Mouse (Mus musculus): ENCODE measurements around the gene Phlpp2. TPM values are rescaled to one million over a fixed set of nuclear protein-coding genes. Genes with fewer than 3 reads are reported as not detected.

Gene Phlpp2
- polyA plus RNA-seq, 1 experiment, result 2.7 TPM

DNA sequence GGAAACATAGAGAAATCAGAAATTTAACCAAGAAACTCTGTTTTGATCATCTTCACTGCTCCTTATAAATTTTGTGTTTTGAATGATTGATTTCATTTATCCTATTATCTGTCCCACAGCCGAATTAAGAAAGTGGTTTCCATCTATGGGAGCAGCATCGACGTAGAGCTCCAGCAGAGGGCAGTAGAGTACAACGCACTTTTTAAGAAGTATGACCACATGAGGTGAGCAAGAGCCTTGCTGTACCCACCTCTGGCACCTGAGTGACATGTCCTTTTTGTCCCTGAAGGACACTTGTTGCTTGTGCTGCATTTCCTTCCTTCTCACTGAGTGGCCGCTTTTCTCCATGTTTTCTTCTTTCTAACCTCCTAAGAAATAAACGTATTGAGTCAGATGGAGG is 14.9 kb upstream of the Phlpp2 start:
- no peak overlapping the region for H3K4me3 ChIP-seq (ENCODE audit: control insufficient read depth, insufficient read depth, low read length)
- H3K27ac ChIP-seq (ENCODE audit: control insufficient read depth, insufficient read depth, low read length), result no peak overlapping the region
- 44% methylated on average over 6 of the region's 6 CpGs for WGBS
- no peaks in the 10 kb centered on the region for H3K4me1 ChIP-seq (replicated peaks; ENCODE audit: control insufficient read depth, insufficient read depth, low read length)
- DNase-seq, result peak; percentile 61
- no peak for TF ChIP-seq CTCF (IDR thresholded peaks at IDR 0.05; ENCODE audit: borderline replicate concordance, control insufficient read depth, extremely low read depth, insufficient read depth, low read length, poor library complexity)
- no peak for TF ChIP-seq POLR2A (IDR thresholded peaks at IDR 0.05; ENCODE audit: control insufficient read depth, extremely low read depth, insufficient read depth, low read length, poor library complexity)
- peaks cover 71% of the 10 kb centered on the region for H3K36me3 ChIP-seq (ENCODE audit: control insufficient read depth, insufficient read depth, low read length)
- H3K27me3 ChIP-seq (ENCODE audit: control insufficient read depth, insufficient read depth, low read length), result no peaks in the 10 kb centered on the region

DNA sequence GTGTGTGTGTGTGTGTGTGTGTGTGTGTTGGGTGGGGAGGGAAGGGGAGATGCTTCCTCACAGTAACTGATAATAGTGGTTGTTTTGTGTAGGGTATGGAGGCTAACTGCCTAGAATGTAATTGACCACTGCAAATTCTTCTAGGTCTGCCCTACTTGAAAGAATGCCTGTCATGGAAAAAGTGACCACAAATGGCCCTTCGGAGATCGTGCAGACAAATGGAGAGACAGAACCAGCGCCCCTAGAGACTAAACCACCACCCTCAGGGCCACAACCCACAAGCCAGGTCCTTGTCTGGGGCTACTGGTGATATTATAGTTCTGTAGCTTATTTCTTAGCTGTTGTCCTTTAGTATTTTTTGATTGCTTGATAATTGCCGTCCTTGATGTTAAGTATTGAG is 13.8 kb upstream of the Phlpp2 start:
- no peak for DNase-seq
- H3K4me1 ChIP-seq (replicated peaks; ENCODE audit: control insufficient read depth, insufficient read depth, low read length), result no peaks in the 10 kb centered on the region
- TF ChIP-seq POLR2A (IDR thresholded peaks at IDR 0.05; ENCODE audit: control insufficient read depth, extremely low read depth, insufficient read depth, low read length, poor library complexity) (no peak), CTCF (IDR thresholded peaks at IDR 0.05; ENCODE audit: borderline replicate concordance, control insufficient read depth, extremely low read depth, insufficient read depth, low read length, poor library complexity) (no peak)
- WGBS, result 95% methylated on average over 4 of the region's 4 CpGs
- H3K27ac ChIP-seq (ENCODE audit: control insufficient read depth, insufficient read depth, low read length), result no peak overlapping the region
- H3K36me3 ChIP-seq (ENCODE audit: control insufficient read depth, insufficient read depth, low read length), result peaks cover 73% of the 10 kb centered on the region
- no peaks in the 10 kb centered on the region for H3K27me3 ChIP-seq (ENCODE audit: control insufficient read depth, insufficient read depth, low read length)
- H3K4me3 ChIP-seq (ENCODE audit: control insufficient read depth, insufficient read depth, low read length), result no peak overlapping the region

DNA sequence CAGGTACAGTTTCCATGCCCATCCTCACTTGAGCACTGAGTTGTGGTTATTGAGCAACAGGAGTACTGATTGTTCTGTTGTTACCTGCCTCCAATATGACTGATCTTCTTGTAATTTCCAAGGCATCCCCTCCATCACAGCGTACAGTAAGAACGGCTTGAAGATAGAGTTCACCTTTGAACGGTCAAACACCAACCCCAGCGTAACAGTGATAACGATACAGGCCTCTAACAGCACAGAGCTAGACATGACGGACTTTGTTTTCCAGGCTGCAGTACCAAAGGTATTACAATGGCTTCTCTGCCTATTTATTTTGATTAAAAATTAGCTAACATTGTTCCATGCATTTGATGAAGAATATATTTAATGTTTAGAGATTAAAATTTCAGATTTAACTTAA is 12.9 kb upstream of the Phlpp2 start:
- WGBS, result over 99% methylated on average over 6 of the region's 6 CpGs
- H3K27ac ChIP-seq (ENCODE audit: control insufficient read depth, insufficient read depth, low read length), result no peak overlapping the region
- H3K27me3 ChIP-seq (ENCODE audit: control insufficient read depth, insufficient read depth, low read length), result no peaks in the 10 kb centered on the region
- H3K36me3 ChIP-seq (ENCODE audit: control insufficient read depth, insufficient read depth, low read length), result peaks cover 71% of the 10 kb centered on the region
- H3K4me3 ChIP-seq (ENCODE audit: control insufficient read depth, insufficient read depth, low read length), result no peak overlapping the region
- no peak for DNase-seq
- TF ChIP-seq POLR2A (IDR thresholded peaks at IDR 0.05; ENCODE audit: control insufficient read depth, extremely low read depth, insufficient read depth, low read length, poor library complexity), result no peak
- TF ChIP-seq CTCF (IDR thresholded peaks at IDR 0.05; ENCODE audit: borderline replicate concordance, control insufficient read depth, extremely low read depth, insufficient read depth, low read length, poor library complexity), result no peak
- H3K4me1 ChIP-seq (replicated peaks; ENCODE audit: control insufficient read depth, insufficient read depth, low read length), result no peaks in the 10 kb centered on the region

DNA sequence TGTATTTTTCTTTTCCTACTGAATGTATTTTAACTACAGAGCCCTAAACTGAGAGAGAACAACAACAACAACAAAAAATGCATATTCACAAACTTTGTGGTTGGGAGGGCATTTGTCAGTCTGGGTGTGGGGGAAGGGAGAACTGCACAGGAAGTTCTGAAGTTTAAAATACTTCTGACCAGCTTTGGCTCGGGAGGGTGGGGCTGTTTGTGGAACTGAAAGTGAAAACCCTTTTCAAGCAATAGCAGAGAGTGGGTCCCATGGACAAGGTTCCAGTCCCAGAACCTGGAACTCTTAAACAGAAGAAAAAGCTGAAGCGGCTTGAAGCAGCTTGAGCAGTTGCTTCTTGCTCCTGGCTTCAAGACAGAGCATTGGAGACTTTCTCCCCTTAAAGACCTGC is 4.9 kb upstream of the Phlpp2 start:
- no peak overlapping the region for H3K27ac ChIP-seq (ENCODE audit: control insufficient read depth, insufficient read depth, low read length)
- no peaks in the 10 kb centered on the region for H3K27me3 ChIP-seq (ENCODE audit: control insufficient read depth, insufficient read depth, low read length)
- peaks cover 2% of the 10 kb centered on the region for H3K4me1 ChIP-seq (replicated peaks; ENCODE audit: control insufficient read depth, insufficient read depth, low read length)
- WGBS, result 20% methylated on average over 2 of the region's 2 CpGs
- DNase-seq, result peak; percentile 10
- H3K4me3 ChIP-seq (ENCODE audit: control insufficient read depth, insufficient read depth, low read length), result no peak overlapping the region
- H3K36me3 ChIP-seq (ENCODE audit: control insufficient read depth, insufficient read depth, low read length), result peaks cover 35% of the 10 kb centered on the region
- no peak for TF ChIP-seq POLR2A (IDR thresholded peaks at IDR 0.05; ENCODE audit: control insufficient read depth, extremely low read depth, insufficient read depth, low read length, poor library complexity)
- no peak for TF ChIP-seq CTCF (IDR thresholded peaks at IDR 0.05; ENCODE audit: borderline replicate concordance, control insufficient read depth, extremely low read depth, insufficient read depth, low read length, poor library complexity)

DNA sequence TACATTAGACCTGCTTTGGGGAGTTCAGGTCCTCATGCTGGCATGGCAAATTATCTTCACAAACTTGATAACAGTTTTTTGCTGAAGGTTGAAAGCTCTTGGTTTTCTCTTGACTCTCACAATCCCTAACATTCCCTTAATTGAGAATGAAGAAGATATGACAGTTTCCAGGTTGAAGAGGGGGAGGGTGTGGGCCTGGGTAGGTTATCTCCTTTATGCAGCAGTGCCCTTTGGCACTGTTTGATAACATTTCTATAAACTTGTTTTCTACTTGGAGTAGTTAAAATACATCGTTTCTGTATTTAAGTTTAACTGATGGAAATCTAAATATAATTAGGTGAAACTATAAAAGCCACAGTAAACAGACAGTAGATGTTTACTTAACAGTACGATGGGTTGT is 3.5 kb upstream of the Phlpp2 start:
- Histone ChIP-seq H3K36me3 (ENCODE audit: control insufficient read depth, insufficient read depth, low read length) (peaks cover 29% of the 10 kb centered on the region), H3K27me3 (ENCODE audit: control insufficient read depth, insufficient read depth, low read length) (no peaks in the 10 kb centered on the region), H3K4me1 (replicated peaks; ENCODE audit: control insufficient read depth, insufficient read depth, low read length) (peaks cover 6% of the 10 kb centered on the region), H3K27ac (ENCODE audit: control insufficient read depth, insufficient read depth, low read length) (no peak overlapping the region), H3K4me3 (ENCODE audit: control insufficient read depth, insufficient read depth, low read length) (no peak overlapping the region)
- TF ChIP-seq CTCF (IDR thresholded peaks at IDR 0.05; ENCODE audit: borderline replicate concordance, control insufficient read depth, extremely low read depth, insufficient read depth, low read length, poor library complexity), result no peak
- TF ChIP-seq POLR2A (IDR thresholded peaks at IDR 0.05; ENCODE audit: control insufficient read depth, extremely low read depth, insufficient read depth, low read length, poor library complexity), result no peak
- WGBS, result 92% methylated on average over 2 of the region's 2 CpGs
- DNase-seq, result no peak

DNA sequence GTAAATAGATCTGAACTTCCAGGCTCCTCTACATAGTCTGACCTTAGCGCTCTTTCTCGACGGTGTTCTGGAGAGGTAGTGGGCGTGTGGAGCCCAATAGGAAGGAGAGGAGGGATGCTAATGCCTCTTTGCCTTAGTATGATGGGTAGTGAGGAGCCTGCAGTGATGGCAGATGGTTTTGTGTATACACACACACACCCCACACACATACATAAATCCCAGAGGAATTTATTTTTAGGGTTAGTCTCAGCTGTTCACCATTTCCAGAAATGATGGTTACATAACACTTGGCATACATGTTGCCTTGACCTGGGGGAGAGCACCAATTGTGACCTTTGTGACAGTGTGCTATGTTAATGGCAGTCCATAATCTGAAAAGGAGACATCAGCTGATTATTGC is 2.8 kb upstream of the Phlpp2 start:
- no peak for TF ChIP-seq CTCF (IDR thresholded peaks at IDR 0.05; ENCODE audit: borderline replicate concordance, control insufficient read depth, extremely low read depth, insufficient read depth, low read length, poor library complexity)
- no peak for TF ChIP-seq POLR2A (IDR thresholded peaks at IDR 0.05; ENCODE audit: control insufficient read depth, extremely low read depth, insufficient read depth, low read length, poor library complexity)
- Histone ChIP-seq H3K4me1 (replicated peaks; ENCODE audit: control insufficient read depth, insufficient read depth, low read length) (peaks cover 6% of the 10 kb centered on the region), H3K4me3 (ENCODE audit: control insufficient read depth, insufficient read depth, low read length) (no peak overlapping the region), H3K27ac (ENCODE audit: control insufficient read depth, insufficient read depth, low read length) (no peak overlapping the region), H3K27me3 (ENCODE audit: control insufficient read depth, insufficient read depth, low read length) (no peaks in the 10 kb centered on the region; the same call in 1 of the 2 replicates), H3K36me3 (ENCODE audit: control insufficient read depth, insufficient read depth, low read length) (peaks cover 22% of the 10 kb centered on the region)
- WGBS, result 94% methylated on average over 4 of the region's 4 CpGs
- no peak for DNase-seq

DNA sequence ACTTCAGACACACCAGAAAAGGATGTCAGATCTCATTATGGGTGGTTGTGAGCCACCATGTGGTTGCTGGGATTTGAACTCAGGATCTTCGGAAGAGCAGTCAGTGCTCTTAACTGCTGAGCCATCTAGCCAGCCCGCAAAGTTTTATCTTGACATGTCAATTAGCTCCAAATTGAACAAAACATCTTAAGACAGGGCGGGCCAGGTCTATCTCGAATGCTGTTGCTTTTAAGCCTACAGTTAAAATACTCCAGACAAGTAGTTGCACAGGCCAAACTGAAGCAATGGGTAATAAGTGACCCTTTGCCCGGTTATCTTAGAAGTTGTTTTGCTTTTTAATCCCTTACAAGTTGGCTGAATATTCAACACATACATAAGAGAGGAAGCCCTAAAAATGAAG is 1.7 kb upstream of the Phlpp2 start:
- Histone ChIP-seq H3K27me3 (ENCODE audit: control insufficient read depth, insufficient read depth, low read length) (no peaks in the 10 kb centered on the region; the same call in 1 of the 2 replicates), H3K27ac (ENCODE audit: control insufficient read depth, insufficient read depth, low read length) (no peak overlapping the region), H3K4me3 (ENCODE audit: control insufficient read depth, insufficient read depth, low read length) (no peak overlapping the region), H3K36me3 (ENCODE audit: control insufficient read depth, insufficient read depth, low read length) (peaks cover 11% of the 10 kb centered on the region), H3K4me1 (replicated peaks; ENCODE audit: control insufficient read depth, insufficient read depth, low read length) (peaks cover 6% of the 10 kb centered on the region)
- no peak for DNase-seq
- WGBS, result 96% methylated on average over 5 of the region's 5 CpGs
- no peak for TF ChIP-seq CTCF (IDR thresholded peaks at IDR 0.05; ENCODE audit: borderline replicate concordance, control insufficient read depth, extremely low read depth, insufficient read depth, low read length, poor library complexity)
- no peak for TF ChIP-seq POLR2A (IDR thresholded peaks at IDR 0.05; ENCODE audit: control insufficient read depth, extremely low read depth, insufficient read depth, low read length, poor library complexity)
